Mouse (Mus musculus): Measurements from ENCODE around the gene Fbxo28. TPM values are rescaled to one million over a fixed set of nuclear protein-coding genes. Genes with fewer than 3 reads are reported as not detected.
A peak's percentile ranks its signal among the peaks of the same experiment; 100 is the strongest.
"Not testable (repeated sequence)": the region's sequence is repeated elsewhere in the genome, so short reads cannot be mapped to it uniquely, and the experiment has no call there.

Fbxo28 gene
- total RNA-seq, 2 experiments from 2014 or later: 59.6 TPM

DNA sequence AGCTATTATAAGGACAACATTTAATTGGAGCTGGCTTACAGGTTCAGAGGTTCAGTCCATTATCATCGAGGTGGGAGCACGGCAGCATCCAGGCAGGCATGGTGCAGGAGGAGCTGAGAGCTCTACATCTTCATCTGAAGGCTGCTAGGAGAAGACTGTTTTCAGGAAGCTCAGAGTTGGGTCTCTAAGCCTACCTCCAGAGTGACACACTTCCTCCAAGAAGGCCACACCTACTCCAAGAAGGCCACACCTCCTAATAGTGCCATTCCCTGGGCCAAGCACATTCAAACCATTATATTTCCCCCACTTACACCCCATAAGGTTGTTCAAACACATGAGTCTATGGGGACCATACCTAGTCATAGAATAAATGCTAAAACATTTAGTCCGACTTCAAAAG lies 50.7 kb downstream of the Fbxo28 start:
- DNase-seq (ENCODE audit: low spot score in 2 of 2): not testable (repeated sequence)

DNA sequence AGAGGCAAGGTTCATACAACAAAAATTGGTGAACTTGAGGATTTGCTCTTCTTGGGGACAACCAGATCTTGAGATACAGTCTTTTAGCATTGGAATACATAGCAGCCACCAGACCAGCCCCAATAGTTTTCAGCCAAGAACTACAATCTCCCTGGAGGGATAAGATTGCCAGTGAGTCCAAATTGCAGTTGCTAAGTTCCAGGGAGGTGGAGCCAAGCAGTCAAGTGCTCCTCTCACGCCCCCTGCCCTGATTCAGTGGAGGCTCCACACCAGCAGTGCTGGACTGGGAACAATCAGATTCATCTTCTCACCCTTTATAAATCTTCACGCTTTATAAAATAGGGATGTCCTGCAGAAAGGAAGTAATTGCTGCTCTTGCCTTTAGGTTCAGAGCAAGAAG lies 51.6 kb downstream of the Fbxo28 start:
- DNase-seq (ENCODE audit: low spot score in 2 of 2): no peak

DNA sequence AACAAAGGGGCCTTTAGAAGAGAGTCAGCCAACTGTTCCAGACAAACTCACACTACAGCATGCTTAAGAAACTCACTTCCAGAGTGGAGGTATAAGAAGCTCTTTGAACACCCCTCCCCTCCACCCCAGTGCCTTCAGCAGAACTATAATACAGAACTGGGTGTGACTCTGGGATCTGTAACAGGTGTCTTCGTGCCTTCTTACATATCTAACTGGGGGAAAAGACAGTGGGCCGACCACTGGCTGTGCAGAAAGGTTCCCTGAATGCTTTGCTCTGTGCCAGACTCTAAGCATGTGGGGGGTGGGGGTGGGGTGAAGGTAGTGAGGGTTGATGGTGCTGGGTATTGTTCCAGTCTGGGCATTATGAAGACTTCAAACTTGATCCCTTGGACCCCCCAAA lies 52.8 kb downstream of the Fbxo28 start:
- no peak for DNase-seq (ENCODE audit: low spot score in 2 of 2)

DNA sequence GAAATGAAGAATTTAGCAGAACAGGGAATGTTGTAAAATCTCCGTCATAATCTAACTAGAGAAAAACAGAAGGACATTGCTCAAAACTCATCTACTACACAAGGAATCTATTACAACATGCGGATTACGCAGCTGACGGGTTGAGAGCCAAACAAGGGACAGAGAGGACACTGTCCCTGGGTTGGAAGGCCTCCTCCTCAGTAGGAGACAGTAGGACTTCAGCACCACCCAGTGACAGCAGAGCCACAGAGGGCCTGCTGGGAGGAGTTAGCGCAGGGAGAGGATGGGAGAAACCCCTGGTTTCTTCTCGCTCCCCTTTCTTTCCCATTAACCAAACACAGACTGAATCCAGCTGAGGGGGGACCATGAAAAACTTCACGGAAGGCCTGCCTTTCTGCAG lies 53.6 kb downstream of the Fbxo28 start:
- no peak for DNase-seq (ENCODE audit: low spot score in 2 of 2)

DNA sequence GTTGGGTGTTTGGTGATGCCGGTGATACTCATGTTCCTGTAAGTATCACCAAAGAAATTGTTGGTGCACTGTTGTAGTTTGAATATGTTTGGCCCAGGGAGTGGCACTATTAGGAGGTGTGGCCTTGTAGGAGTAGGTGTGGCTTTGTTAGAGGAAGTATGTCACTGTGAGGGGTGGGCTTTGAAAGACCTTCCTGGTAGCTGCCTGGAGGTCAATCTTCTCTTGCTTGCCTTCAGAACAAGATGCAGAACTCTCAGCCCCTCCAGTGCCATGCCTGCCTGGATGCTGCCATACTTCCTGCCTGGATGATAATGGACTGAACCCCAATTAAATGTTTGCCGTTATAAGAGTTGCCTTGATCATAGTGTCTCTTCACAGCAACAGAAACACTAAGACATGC lies 56.6 kb downstream of the Fbxo28 start:
- DNase-seq (ENCODE audit: low spot score in 2 of 2): no peak

DNA sequence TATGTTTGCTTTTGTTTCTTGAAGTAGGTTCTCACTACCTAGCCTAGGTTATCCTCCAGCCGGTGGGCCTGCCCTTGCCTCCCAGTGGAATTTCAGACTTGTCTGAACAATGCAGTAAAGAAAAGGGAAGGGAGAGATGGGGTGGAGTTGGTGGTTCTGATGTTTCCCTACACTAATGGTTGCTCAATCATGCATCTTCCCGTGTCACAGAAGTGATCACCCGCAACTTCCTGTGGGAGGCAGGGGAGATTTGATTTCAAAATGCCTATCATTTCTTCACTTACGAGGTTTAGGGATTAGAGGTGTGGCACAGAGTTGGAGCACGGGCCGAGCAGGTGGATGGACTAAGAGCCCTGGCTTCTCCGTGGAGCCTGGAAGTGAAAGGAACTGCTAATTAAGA lies 58.2 kb downstream of the Fbxo28 start:
- DNase-seq (ENCODE audit: low spot score in 2 of 2): no peak

DNA sequence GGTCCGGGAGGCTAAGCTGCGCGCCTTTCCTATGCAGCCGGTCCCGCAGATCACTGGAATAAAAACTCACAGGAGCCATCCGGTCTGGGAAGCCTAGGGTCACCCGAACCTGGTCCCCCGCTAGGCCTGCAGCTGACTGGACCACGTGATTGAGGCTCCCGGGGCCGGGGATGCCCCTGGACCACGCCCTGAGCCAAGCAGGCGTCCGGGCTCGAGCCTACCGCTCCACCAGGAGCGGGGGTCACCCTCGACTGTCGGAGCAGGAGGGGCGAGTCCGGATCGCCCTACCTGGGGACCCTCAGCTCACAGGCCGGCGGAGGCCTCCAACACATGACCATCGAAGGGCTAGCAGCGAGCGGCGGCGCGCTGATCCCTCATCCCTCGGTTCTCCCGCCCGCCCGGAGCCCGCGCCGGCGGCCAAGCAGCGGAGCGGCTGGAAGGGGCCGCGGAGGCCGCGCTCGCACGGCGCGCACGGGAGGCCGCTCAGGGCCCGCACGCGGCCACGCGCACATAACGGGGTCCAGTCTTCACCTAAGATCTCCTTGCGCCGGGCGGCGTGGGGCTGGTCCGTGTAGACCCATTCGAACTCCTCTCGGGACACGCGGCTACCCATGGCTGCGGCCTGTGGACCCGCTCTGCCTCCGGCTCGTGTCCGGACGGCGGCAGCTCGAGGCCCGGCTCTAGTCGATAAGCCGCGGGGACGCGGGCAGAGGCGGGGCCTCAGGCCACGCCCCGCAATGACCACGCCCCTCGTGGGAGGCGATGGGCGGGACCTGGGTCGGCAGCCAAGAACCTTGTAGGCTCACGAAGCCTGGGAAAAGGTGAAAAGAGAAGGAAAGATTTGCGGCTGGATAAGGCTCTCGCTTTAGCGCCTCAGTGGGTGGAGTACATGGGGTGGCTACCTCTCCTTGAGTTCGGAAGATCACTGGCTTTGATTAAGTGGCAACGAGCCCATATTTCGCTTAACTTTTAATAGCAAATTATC lies 59.0 kb downstream of the Fbxo28 start, which contains the start of gene Degs1:
Degs1 (minus strand) TSS at position 714 of the 985 bp plus-strand sequence.
- peak; percentile 91 to 92 for DNase-seq (ENCODE audit: low spot score in 2 of 2)

DNA sequence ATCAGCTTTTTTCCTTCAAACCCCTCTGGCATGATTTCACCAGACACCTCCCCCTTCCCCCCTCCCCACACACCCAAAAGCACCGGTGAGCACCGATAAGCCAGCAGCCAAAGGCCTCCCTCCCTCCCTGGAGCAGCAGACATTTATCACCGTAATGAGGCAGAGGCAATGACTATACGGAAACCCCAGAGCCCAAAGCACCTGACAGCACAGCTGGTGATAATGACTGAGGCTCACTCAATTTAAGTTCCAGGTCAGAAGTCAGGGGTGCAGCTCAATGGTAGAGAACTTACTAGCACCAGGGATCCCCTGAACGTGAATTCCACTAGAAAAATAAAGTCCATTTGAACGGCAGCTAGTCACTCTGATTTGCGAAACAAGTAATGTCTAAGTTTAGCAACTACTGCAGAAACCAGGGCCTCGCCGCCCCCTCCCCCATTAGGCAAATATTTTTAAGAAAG lies 60.1 kb downstream of the Fbxo28 start:
- DNase-seq (ENCODE audit: low spot score in 2 of 2): no peak

DNA sequence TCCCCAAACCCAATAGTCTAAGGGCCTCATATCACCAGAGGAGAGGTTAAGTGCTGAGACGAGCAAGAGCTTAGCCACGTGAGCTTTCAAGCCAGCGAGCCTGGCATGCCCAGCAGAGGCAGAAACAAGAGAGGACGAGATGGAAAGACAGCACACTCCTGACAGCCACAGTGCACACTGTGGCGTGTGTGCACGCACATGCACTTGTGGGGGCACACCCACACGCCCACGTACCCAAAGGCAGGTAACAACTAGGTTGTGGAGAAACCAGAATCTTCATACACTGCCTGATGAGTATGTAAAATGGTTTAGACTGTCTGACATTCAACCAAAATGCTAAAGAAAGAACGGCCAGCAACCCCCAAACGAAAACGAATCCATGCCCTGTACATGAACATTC lies 60.9 kb downstream of the Fbxo28 start:
- DNase-seq (ENCODE audit: low spot score in 2 of 2): no peak

DNA sequence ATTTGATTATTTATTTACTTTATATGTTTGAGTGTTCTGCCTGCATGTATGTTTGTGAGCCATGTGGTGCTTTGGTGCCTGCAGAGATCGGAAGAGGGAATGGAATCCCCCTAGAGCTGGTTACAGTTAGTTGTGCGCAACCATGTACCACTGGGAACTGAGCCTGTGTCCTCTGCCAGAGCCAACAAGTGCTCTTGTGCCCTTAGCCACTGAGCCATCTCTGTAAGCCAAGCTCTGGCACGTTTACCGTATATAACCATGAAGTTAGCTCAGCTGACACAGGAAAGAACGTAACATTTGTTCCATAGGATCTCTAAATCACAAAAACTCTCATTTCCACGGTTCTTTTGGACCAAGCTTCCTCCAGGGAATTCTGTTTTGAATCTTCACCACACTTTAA lies 61.4 kb downstream of the Fbxo28 start:
- DNase-seq (ENCODE audit: low spot score in 2 of 2): no peak

DNA sequence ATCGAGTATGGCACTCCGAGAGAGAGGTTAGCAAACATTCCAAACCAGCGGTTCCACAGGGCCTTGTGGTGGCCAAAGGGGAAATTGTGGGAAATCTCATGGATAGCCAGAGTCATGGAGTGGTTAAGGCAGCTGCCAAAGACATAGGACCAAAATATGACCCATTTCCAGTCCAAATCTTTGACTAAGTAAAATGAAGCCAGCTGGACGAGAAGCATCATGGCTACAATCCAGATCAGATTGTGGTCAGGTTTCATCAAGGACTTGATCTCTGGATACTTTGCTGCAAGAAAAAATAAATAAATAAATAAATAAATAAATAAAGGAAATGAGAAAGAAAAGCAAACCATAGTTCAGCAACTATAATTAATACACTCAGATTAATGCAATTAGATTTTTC lies 62.0 kb downstream of the Fbxo28 start:
- DNase-seq (ENCODE audit: low spot score in 2 of 2): no peak

DNA sequence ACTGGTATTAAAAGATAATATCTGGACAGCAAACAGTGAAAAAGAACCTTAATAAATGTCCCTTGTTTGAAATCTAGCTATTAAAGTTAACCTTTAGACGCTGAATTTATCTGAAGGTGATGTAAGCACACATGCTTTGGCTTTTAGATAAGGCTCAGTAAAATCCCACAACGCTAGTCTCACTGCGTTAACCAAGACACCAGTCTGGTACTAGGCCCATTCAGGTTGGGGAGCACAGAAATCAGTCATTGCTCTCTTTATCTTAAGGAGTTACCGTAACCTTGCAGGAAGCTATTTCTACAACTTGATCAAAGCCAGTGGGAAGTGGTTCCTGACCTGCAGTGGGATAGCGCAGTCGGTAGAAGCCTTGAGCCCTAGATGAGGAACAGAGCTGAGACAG lies 66.3 kb downstream of the Fbxo28 start:
- DNase-seq (ENCODE audit: low spot score in 2 of 2): no peak

DNA sequence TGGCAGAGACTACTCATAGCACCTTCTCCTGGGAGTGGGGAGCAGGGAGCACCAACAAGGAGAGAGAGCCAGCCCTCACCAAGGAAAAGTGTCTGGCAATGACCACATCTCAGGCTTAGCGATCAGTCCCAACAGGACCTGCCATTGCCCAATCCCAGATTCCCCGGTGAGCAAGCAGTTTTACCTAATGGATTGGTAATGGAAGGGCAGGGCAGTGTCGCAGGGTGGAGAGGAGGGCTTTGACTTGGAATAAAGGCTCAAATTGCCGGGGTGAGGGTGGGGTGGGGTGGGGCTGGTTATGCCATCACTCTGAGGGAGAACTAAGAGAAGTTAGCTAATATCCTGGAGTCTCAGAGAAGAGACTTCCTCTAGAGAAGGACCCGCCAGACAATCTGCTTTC lies 69.8 kb downstream of the Fbxo28 start:
- DNase-seq (ENCODE audit: low spot score in 2 of 2): no peak

DNA sequence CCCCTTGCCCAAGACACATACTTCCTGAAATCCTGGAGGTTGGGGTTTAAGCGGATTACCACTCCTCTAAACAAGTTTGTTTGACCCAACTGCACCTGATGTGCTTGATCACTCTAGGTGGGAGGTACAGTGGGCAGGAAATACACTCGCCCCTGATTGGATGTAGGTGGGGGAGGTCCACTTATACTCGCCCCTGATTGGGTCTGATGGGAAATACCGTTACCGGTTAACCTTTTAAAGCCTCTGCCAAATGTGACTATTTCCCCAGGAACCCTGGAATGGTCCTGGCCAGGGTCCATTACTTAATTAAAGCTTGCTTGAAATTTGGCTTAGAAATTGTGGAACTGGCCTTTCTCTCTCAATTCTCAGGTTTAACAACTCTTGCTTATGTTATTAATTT lies 70.3 kb downstream of the Fbxo28 start:
- no peak for DNase-seq (ENCODE audit: low spot score in 2 of 2)

DNA sequence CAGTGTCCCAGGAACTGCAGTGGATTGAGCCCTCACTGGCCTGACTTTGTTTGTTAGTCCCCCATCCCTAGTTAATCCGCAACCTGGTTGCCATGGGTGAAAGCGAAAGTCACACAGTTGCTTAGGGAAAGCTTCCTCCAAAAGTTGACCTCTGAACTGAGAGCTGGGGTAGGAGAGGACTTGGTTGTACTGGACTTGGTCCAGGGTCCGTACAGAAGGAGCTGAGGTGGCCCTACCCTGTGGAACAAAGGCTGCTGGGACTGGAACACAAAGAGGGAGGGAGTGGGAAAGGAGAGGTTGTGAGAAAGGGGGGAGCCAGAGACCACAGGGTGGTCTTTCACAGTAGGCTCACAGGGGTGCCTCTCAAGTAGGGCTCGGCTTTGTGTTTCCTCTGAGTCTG lies 73.1 kb downstream of the Fbxo28 start:
- DNase-seq (ENCODE audit: low spot score in 2 of 2): no peak

DNA sequence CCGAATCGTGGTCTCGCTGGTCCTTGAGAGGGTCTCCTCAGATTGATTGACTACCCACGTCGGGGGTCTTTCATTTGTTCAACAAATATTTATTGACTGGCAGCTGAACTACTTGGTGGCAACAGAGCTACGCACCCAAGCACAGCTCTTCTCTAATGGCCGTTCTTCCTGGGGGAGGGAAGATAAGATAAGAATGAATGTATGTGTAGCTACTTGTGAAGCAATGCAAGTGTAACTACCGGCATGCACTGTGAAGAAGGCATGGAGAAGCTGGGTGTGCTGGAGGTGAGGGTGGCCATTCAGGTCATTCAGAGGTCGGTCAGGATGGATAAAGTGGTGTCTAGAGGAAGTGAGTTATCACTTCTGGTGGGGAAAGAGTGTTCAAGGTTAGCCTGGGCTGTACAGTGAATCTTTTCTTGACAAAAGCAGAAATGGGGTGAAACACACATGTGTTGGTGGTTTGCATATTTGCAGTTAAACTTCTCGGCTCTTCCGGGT lies 75.4 kb downstream of the Fbxo28 start:
- no peak for DNase-seq (ENCODE audit: low spot score in 2 of 2)

Other genes with a start within 250 kb of the Fbxo28 start
- 10 to 100 TPM; 64.7 to 68.9 TPM for gene Srp9, start 216.9 kb downstream of the Fbxo28 start, total RNA-seq (2021)
- not detected for gene Vmn1r1, start 177.1 kb downstream of the Fbxo28 start, total RNA-seq (2021)
- gene Degs1, start 58.8 kb downstream of the Fbxo28 start, total RNA-seq (2021): 10 to 100 TPM; 70.1 to 70.9 TPM
- gene Trp53bp2, start 67.5 kb upstream of the Fbxo28 start, total RNA-seq (2021): 10 to 100 TPM; 19.0 to 20.1 TPM
- gene Capn2, start 176.0 kb upstream of the Fbxo28 start, total RNA-seq (2021): 10 to 100 TPM; 65.1 to 66.8 TPM
- gene Capn8, start 223.4 kb upstream of the Fbxo28 start, total RNA-seq (2021): not detected